Mouse (Mus musculus): ENCODE measurements around the gene Ipo11. TPM values are rescaled to one million over a fixed set of nuclear protein-coding genes. Genes with fewer than 3 reads are reported as not detected.
A peak's percentile ranks its signal among the peaks of the same experiment; 100 is the strongest.
"Not testable (repeated sequence)": the region's sequence is repeated elsewhere in the genome, so short reads cannot be mapped to it uniquely, and the experiment has no call there.

Ipo11 gene
- polyA plus RNA-seq, 1 experiment from 2014 or later, result 70.6 TPM

DNA sequence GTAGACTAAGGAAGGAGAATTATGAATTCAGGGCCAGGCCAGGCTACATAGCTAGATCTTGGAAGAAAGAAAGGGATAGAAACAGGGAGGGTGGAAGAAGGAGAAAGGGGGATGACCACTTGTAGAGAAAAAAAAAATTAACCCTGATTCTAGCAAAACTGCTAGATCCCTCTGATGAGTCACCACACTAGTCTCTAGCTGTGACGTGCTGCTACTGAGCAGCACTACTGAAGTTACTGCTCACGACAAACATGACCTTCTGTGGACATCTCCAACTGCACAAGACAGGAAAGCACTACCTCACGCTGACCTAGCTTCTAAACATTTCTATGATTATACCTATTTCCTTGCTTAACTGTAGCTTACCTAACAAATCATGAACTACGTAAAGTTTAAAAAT, 8.5 kb downstream of the Ipo11 start:
- 90% methylated on average over 4 of the region's 4 CpGs for WGBS
- H3K27me3 ChIP-seq (ENCODE audit: control insufficient read depth, insufficient read depth, low read length), result no peaks in the 10 kb centered on the region
- H3K4me2 ChIP-seq (ENCODE audit: low read length), result no peak overlapping the region
- H3K4me1 ChIP-seq (ENCODE audit: control insufficient read depth in 2 of 2, insufficient read depth in 2 of 2, low read length in 2 of 2), result no peaks in the 10 kb centered on the region
- H3K27ac ChIP-seq (replicated peaks in 1 of 2; ENCODE audit: control insufficient read depth in 1 of 2, insufficient read depth in 1 of 2, low read depth in 2 of 2, low read length in 2 of 2), result no peak overlapping the region
- ATAC-seq (ENCODE audit: insufficient number of reproducible peaks, insufficient read depth, low FRiP score, low read depth), result no peak
- no peak overlapping the region for H3K9ac ChIP-seq (ENCODE audit: low read length)
- peaks cover 7% of the 10 kb centered on the region; the same call in 1 of the 2 replicates for H3K9me3 ChIP-seq (ENCODE audit: control insufficient read depth, low read length)
- peaks cover 16% of the 10 kb centered on the region for H3K36me3 ChIP-seq (ENCODE audit: control insufficient read depth, insufficient read depth, low read length)
- no peak overlapping the region for H3K4me3 ChIP-seq (ENCODE audit: control insufficient read depth in 1 of 2, insufficient read depth in 1 of 2, low read depth in 1 of 2, low read length in 2 of 2)

DNA sequence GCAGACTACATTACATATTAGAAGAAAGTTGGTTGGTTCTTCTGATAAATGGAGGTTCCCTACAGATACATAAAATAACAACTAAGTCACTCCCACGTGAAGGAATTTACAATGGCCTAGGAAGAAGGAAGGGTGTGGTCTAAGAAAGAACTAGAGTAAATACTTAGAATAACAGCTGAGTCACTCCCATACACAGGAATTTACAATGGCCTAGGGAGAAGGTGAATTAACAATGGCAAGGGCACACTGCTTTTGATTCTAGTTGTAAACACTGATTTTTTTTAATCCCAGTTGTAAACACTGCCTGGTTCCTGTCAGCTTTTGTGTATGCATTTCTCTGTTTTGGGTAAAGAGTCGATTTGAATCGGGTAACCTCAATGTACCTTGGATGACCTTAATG, 10.8 kb downstream of the Ipo11 start:
- H3K27ac ChIP-seq (replicated peaks in 1 of 2; ENCODE audit: control insufficient read depth in 1 of 2, insufficient read depth in 1 of 2, low read depth in 2 of 2, low read length in 2 of 2); H3K27me3 ChIP-seq (ENCODE audit: control insufficient read depth, insufficient read depth, low read length); H3K9me3 ChIP-seq (ENCODE audit: control insufficient read depth, low read length); H3K4me2 ChIP-seq (ENCODE audit: low read length); H3K9ac ChIP-seq (ENCODE audit: low read length); ATAC-seq (ENCODE audit: insufficient number of reproducible peaks, insufficient read depth, low FRiP score, low read depth); H3K4me3 ChIP-seq (ENCODE audit: control insufficient read depth in 1 of 2, insufficient read depth in 1 of 2, low read depth in 1 of 2, low read length in 2 of 2); H3K4me1 ChIP-seq (ENCODE audit: control insufficient read depth in 2 of 2, insufficient read depth in 2 of 2, low read length in 2 of 2): not testable (repeated sequence)
- peaks cover 35% of the 10 kb centered on the region for H3K36me3 ChIP-seq (ENCODE audit: control insufficient read depth, insufficient read depth, low read length)
- 92% methylated on average over 3 of the region's 3 CpGs for WGBS

DNA sequence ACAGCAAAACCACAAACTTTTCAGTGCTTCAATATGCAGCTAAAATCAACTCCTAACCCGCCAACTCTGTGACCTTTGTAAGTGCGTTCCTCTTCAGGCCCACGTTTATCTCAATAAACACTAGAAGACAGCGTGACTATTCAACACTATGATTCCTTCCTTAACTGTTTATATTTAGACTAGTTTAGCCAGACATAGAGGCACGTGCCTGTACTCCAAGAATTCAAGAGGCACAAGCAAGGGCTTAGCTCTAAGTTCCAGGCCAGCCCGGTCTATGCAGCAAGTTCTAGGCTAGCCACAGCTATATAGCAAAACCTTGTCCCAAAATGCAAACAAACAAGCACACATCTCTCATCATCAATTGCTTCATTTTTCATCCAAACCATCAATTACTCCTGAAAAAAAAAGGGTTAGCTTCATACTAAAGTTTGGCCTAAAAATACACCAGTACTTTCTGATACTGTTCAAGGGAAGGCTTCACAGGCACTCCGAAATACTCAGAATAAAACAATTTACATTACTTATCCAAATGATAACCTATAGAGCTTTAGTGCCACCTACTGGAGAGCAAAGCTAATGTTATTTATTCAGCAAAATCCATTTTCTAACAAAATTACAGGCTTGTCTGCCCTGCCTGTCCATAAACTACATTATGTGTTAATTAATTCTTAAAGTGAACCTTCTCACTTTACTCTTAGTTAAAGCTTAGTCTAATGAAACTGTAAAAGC, 18.3 kb downstream of the Ipo11 start:
- no peaks in the 10 kb centered on the region for H3K27me3 ChIP-seq (ENCODE audit: control insufficient read depth, insufficient read depth, low read length)
- no peak overlapping the region for H3K4me3 ChIP-seq (ENCODE audit: control insufficient read depth in 1 of 2, insufficient read depth in 1 of 2, low read depth in 1 of 2, low read length in 2 of 2)
- H3K36me3 ChIP-seq (ENCODE audit: control insufficient read depth, insufficient read depth, low read length), result peaks cover 43% of the 10 kb centered on the region
- H3K4me2 ChIP-seq (ENCODE audit: low read length), result no peak overlapping the region
- no peaks in the 10 kb centered on the region for H3K9me3 ChIP-seq (ENCODE audit: control insufficient read depth, low read length)
- no peak overlapping the region; the same call in 1 of the 2 replicates for H3K9ac ChIP-seq (ENCODE audit: low read length)
- WGBS, result 32% methylated on average over 7 of the region's 7 CpGs
- ATAC-seq (ENCODE audit: insufficient number of reproducible peaks, insufficient read depth, low FRiP score, low read depth), result no peak
- H3K4me1 ChIP-seq (ENCODE audit: control insufficient read depth in 2 of 2, insufficient read depth in 2 of 2, low read length in 2 of 2), result peaks cover 0 to 9% of the 10 kb centered on the region in 2 experiments; a peak in 1 of 4 replicates
- peak overlapping the region in 1 of 2 experiments; percentile 38; a peak in 1 of 4 replicates for H3K27ac ChIP-seq (replicated peaks in 1 of 2; ENCODE audit: control insufficient read depth in 1 of 2, insufficient read depth in 1 of 2, low read depth in 2 of 2, low read length in 2 of 2)

DNA sequence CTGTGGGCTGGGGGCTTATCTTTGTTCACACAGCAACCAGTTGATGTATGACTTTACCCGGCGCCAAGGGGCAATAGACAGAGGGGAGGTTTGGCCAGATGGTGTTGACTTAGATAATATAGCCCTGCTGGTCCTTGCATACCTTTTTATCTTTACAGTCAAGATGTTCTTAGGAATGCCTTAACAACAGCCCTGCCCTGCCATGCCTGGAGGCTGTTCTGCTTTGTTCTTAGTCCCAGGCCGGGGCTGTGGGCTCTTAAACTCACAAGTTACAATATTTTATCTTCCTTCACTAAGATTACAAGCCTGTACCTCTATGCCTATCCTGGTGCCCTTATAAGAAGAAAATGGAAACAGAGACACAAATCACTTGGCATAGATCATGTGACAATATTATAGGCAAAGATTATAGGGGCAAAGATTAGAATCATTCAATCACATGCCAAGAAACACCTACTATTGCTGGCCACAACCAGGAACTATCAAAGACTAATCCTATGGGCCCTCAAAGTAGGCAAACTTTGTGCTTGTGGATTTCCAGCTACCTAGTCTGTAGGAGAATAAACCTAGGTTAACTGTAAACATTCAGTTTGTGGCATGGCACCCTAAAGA, 23.5 kb downstream of the Ipo11 start:
- Histone ChIP-seq H3K4me1 (ENCODE audit: control insufficient read depth in 2 of 2, insufficient read depth in 2 of 2, low read length in 2 of 2) (peaks cover 0 to 5% of the 10 kb centered on the region in 2 experiments; a peak in 1 of 4 replicates), H3K4me3 (ENCODE audit: control insufficient read depth in 1 of 2, insufficient read depth in 1 of 2, low read depth in 1 of 2, low read length in 2 of 2) (no peak overlapping the region), H3K4me2 (ENCODE audit: low read length) (no peak overlapping the region), H3K36me3 (ENCODE audit: control insufficient read depth, insufficient read depth, low read length) (peaks cover 26% of the 10 kb centered on the region), H3K9ac (ENCODE audit: low read length) (no peak overlapping the region), H3K27me3 (ENCODE audit: control insufficient read depth, insufficient read depth, low read length) (no peaks in the 10 kb centered on the region), H3K9me3 (ENCODE audit: control insufficient read depth, low read length) (no peaks in the 10 kb centered on the region), H3K27ac (replicated peaks in 1 of 2; ENCODE audit: control insufficient read depth in 1 of 2, insufficient read depth in 1 of 2, low read depth in 2 of 2, low read length in 2 of 2) (no peak overlapping the region)
- ATAC-seq (ENCODE audit: insufficient number of reproducible peaks, insufficient read depth, low FRiP score, low read depth), result no peak
- WGBS, result 33% methylated on average over 3 of the region's 3 CpGs

DNA sequence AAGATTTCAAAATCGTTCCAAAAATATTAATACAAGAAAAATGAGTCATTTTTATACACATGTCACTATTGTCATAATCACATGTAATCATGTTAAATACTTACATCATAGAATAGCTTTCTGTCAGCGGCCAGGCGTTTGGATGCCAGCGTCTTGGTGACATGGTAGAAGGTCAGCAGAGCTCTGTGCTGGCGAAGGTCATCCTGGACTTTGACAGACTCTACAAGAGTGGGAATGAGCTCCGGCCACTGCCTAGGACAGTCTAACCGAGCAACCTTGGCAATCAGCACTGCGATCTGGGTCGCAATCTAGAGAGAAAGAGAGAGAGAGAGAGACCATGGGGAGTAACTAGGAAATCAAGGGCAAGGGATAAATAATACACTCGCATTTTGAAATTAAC, 26.7 kb downstream of the Ipo11 start:
- peaks cover 51% of the 10 kb centered on the region for H3K36me3 ChIP-seq (ENCODE audit: control insufficient read depth, insufficient read depth, low read length)
- H3K27me3 ChIP-seq (ENCODE audit: control insufficient read depth, insufficient read depth, low read length), result no peaks in the 10 kb centered on the region
- WGBS, result 89% methylated on average over 10 of the region's 10 CpGs
- no peak overlapping the region for H3K4me2 ChIP-seq (ENCODE audit: low read length)
- no peak for ATAC-seq (ENCODE audit: insufficient number of reproducible peaks, insufficient read depth, low FRiP score, low read depth)
- no peak overlapping the region for H3K4me3 ChIP-seq (ENCODE audit: control insufficient read depth in 1 of 2, insufficient read depth in 1 of 2, low read depth in 1 of 2, low read length in 2 of 2)
- no peaks in the 10 kb centered on the region for H3K4me1 ChIP-seq (ENCODE audit: control insufficient read depth in 2 of 2, insufficient read depth in 2 of 2, low read length in 2 of 2)
- H3K9ac ChIP-seq (ENCODE audit: low read length), result no peak overlapping the region
- no peak overlapping the region for H3K27ac ChIP-seq (replicated peaks in 1 of 2; ENCODE audit: control insufficient read depth in 1 of 2, insufficient read depth in 1 of 2, low read depth in 2 of 2, low read length in 2 of 2)
- no peaks in the 10 kb centered on the region for H3K9me3 ChIP-seq (ENCODE audit: control insufficient read depth, low read length)

- 99% methylated on average over 4 of the region's 4 CpGs for WGBS
- peaks cover 51% of the 10 kb centered on the region for H3K36me3 ChIP-seq (ENCODE audit: control insufficient read depth, insufficient read depth, low read length)
- H3K9ac ChIP-seq (ENCODE audit: low read length), result no peak overlapping the region
- H3K4me3 ChIP-seq (ENCODE audit: control insufficient read depth in 1 of 2, insufficient read depth in 1 of 2, low read depth in 1 of 2, low read length in 2 of 2), result no peak overlapping the region
- ATAC-seq (ENCODE audit: insufficient number of reproducible peaks, insufficient read depth, low FRiP score, low read depth), result no peak
- peaks cover 2 to 16% of the 10 kb centered on the region in 2 experiments for H3K4me1 ChIP-seq (ENCODE audit: control insufficient read depth in 2 of 2, insufficient read depth in 2 of 2, low read length in 2 of 2)
- H3K4me2 ChIP-seq (ENCODE audit: low read length), result no peak overlapping the region
- H3K27ac ChIP-seq (replicated peaks in 1 of 2; ENCODE audit: control insufficient read depth in 1 of 2, insufficient read depth in 1 of 2, low read depth in 2 of 2, low read length in 2 of 2), result no peak overlapping the region
- H3K27me3 ChIP-seq (ENCODE audit: control insufficient read depth, insufficient read depth, low read length), result no peaks in the 10 kb centered on the region
- H3K9me3 ChIP-seq (ENCODE audit: control insufficient read depth, low read length), result no peaks in the 10 kb centered on the region
Observed at GRCm38 (mm10) chr13:106907273-106907672, 29.5 kb downstream of the Ipo11 start.

GRCm38 (mm10) chr13:106905154-106905553, 31.6 kb downstream of the Ipo11 start:
- H3K36me3 ChIP-seq (ENCODE audit: control insufficient read depth, insufficient read depth, low read length), result peaks cover 54% of the 10 kb centered on the region
- H3K4me1 ChIP-seq (ENCODE audit: control insufficient read depth in 2 of 2, insufficient read depth in 2 of 2, low read length in 2 of 2), result peaks cover 2 to 16% of the 10 kb centered on the region in 2 experiments
- H3K9ac ChIP-seq (ENCODE audit: low read length); H3K4me3 ChIP-seq (ENCODE audit: control insufficient read depth in 1 of 2, insufficient read depth in 1 of 2, low read depth in 1 of 2, low read length in 2 of 2); H3K27ac ChIP-seq (replicated peaks in 1 of 2; ENCODE audit: control insufficient read depth in 1 of 2, insufficient read depth in 1 of 2, low read depth in 2 of 2, low read length in 2 of 2); H3K27me3 ChIP-seq (ENCODE audit: control insufficient read depth, insufficient read depth, low read length); H3K4me2 ChIP-seq (ENCODE audit: low read length); H3K9me3 ChIP-seq (ENCODE audit: control insufficient read depth, low read length); ATAC-seq (ENCODE audit: insufficient number of reproducible peaks, insufficient read depth, low FRiP score, low read depth): not testable (repeated sequence)
- WGBS, result 89% methylated on average over 6 of the region's 6 CpGs
